Mouse (Mus musculus) heart, postnatal 0 days (tissue): Measurements from ENCODE around the gene Asb15. TPM values are rescaled to one million over a fixed set of nuclear protein-coding genes. Genes with fewer than 3 reads are reported as not detected.

ENCODE experiments used
- ATAC-seq: fragments of 200-750 bp; cut with Nextera tagmentation; 2 replicates; pipeline ENCODE4 v1.8.0; 2017; ENCODE audit warnings: low read depth, moderate number of reproducible peaks, moderate library complexity; ENCODE audit not compliant: insufficient read depth
- DNase-seq: peaks from one replicate; pipeline ENCODE4 v3.0.0-alpha.2; 2016; ENCODE audit warnings: low spot score
- H3K27ac ChIP-seq: fragments of 300-500 bp; sonication (generic); 2 replicates; pipeline ENCODE4 v1.5.1; 2014; ENCODE audit warnings: low read depth, mild to moderate bottlenecking
- H3K27me3 ChIP-seq: fragments of 300-500 bp; sonication (generic); 2 replicates; pipeline ENCODE4 v1.6.1; 2014; ENCODE audit warnings: low read length, mixed read lengths; ENCODE audit not compliant: control insufficient read depth, insufficient read depth
- H3K36me3 ChIP-seq: fragments of 300-500 bp; sonication (generic); replicated peaks from 2 replicates; pipeline ENCODE4 v1.6.1; 2014; ENCODE audit warnings: low read length, mixed read lengths; ENCODE audit not compliant: control insufficient read depth, insufficient read depth
- H3K4me1 ChIP-seq: fragments of 300-500 bp; sonication (generic); 2 replicates; pipeline ENCODE4 v1.6.1; 2014; ENCODE audit warnings: antibody characterized with exemption; ENCODE audit not compliant: control insufficient read depth, insufficient read depth
- H3K4me2 ChIP-seq: fragments of 300-500 bp; sonication (generic); 2 replicates; pipeline ENCODE4 v1.6.1; 2014; ENCODE audit warnings: low read depth, mild to moderate bottlenecking, low read length, moderate library complexity
- H3K4me3 ChIP-seq: fragments of 300-500 bp; sonication (generic); 2 replicates; pipeline ENCODE4 v1.5.1; 2014; ENCODE audit warnings: low read depth, low read length
- H3K9ac ChIP-seq: fragments of 300-500 bp; sonication (generic); replicated peaks from 2 replicates; pipeline ENCODE4 v1.6.1; 2014; ENCODE audit warnings: low read depth, low read length, mixed read lengths
- H3K9me3 ChIP-seq: fragments of 300-500 bp; sonication (generic); replicated peaks from 2 replicates; pipeline ENCODE4 v1.6.1; 2016; ENCODE audit warnings: low read length; ENCODE audit not compliant: control insufficient read depth
- CTCF ChIP-seq: IDR thresholded peaks from 2 replicates; pipeline ENCODE4 v1.5.1; 2016; ENCODE audit warnings: antibody characterized with exemption, control low read depth, low read depth
- EP300 ChIP-seq: IDR thresholded peaks from 2 replicates; pipeline ENCODE4 v1.6.1; 2016; ENCODE audit warnings: antibody characterized with exemption, low read depth
- WGBS: fragments of 180-500 bp; shearing (Covaris S2); extraction: QIAGEN DNeasy Blood & Tissue Kit; methylation state at CpG from one replicate; pipeline ENCODE4 v1.1.7; 2014; 5-methylcytosine and 5-hydroxymethylcytosine counted together
- polyA plus RNA-seq: library from polyadenylated mRNA; unstranded; fragments of >200 nt; fragmentation: Nextera tagmentation; extraction: Ambion mirVana; gene quantifications from 2 replicates; pipeline ENCODE4 v1.2.1, GENCODE M21; 2015
- total RNA-seq: library from RNA; depleted of rRNA; stranded (reverse); fragments of >200 nt; gene quantifications from 2 replicates; pipeline ENCODE4 v1.2.3, GENCODE M21; 2014; ENCODE audit warnings: low replicate concordance

The Asb15 gene
- total and polyA plus RNA-seq, 2 experiments from 2014 or later = 1.5 TPM

- no peak overlapping the region for H3K9ac ChIP-seq
- no peaks in the 10 kb centered on the region for H3K9me3 ChIP-seq
- DNase-seq (no peak), ATAC-seq (no peak)
- no peaks in the 10 kb centered on the region for H3K27me3 ChIP-seq
- no peak overlapping the region for H3K4me3 ChIP-seq
- H3K4me2 ChIP-seq = no peak overlapping the region
- TF ChIP-seq CTCF = no peak
- TF ChIP-seq EP300 = no peak
- H3K27ac ChIP-seq = no peak overlapping the region
- no peaks in the 10 kb centered on the region for H3K36me3 ChIP-seq
- 60% methylated on average over 2 of the region's 2 CpGs for whole genome bisulfite sequencing
- H3K4me1 ChIP-seq = peaks cover 25% of the 10 kb centered on the region
These were observed 21.9 kb downstream of the Asb15 start for GRCm38 (mm10) chr6:24549801-24550200.

DNA sequence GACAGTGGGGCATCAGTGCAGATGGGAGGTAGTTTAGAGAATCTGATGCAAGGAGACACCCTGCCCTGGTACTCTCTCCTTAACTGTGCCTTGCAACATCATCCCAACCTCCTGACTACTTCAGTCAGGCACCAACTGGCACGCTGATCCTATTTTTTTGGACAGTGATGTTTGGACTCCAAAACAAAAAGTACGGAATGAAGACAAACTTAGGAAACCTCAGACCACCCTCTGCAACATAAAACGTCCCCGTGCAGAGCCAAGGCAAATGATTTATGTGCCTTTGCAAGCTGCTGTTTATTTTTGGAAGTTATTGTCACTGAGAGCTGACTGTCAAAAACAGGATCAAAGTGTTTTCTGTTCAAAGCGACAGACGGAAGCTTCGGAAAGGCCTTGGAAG lies 24.1 kb downstream of the Asb15 start:
- Histone ChIP-seq H3K4me3 (no peak overlapping the region), H3K27me3 (no peaks in the 10 kb centered on the region), H3K4me2 (no peak overlapping the region), H3K4me1 (peaks cover 27% of the 10 kb centered on the region; the same call in 1 of the 2 replicates), H3K27ac (no peak overlapping the region), H3K9me3 (no peaks in the 10 kb centered on the region), H3K9ac (no peak overlapping the region), H3K36me3 (no peaks in the 10 kb centered on the region)
- TF ChIP-seq CTCF (no peak), EP300 (no peak)
- ATAC-seq = no peak
- no peak for DNase-seq
- 26% methylated on average over 7 of the region's 7 CpGs for WGBS

DNA sequence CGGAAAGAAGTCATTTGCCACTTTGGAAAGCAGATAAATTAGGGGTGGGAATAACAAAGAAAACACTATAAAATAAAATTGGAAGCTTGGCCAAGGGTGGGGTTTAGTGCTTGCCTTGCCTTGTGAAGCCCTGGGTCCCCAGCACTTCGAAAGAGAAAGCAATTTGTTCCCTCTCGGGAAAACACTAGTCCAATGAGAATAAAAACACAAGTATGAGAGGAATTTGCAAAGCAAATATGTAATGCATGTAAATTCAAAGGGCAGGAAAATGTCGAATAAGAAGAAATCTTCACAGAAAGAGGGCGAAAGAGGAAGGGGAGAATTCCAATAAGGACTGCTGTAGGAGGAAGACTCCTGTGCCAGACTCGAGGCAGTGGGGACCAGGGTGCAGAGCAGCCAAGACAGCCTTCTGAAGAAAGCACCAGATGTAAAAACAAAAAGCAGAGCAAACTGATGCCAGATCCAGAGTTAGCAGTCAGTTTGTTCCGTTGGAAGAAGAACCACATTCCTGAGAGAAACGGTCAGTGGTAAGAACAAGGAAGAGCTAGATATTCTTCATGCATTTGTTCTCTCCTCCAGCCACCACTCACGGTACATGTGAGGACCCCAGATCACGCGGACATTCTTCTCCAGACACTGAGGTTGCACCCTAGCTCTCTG lies 26.6 kb downstream of the Asb15 start:
- Histone ChIP-seq H3K9me3 (no peaks in the 10 kb centered on the region), H3K4me3 (peak overlapping the region; percentile 3; the same call in 1 of the 2 replicates), H3K9ac (no peak overlapping the region), H3K27ac (peak overlapping the region; percentile 36), H3K4me2 (peak overlapping the region; percentile 40), H3K27me3 (no peaks in the 10 kb centered on the region), H3K36me3 (no peaks in the 10 kb centered on the region), H3K4me1 (peaks cover 27% of the 10 kb centered on the region; the same call in 1 of the 2 replicates)
- no peak for TF ChIP-seq CTCF
- TF ChIP-seq EP300 = no peak
- ATAC-seq (no peak; the same call in 1 of the 2 replicates), DNase-seq (no peak)
- 48% methylated on average over 11 of the region's 11 CpGs for WGBS

DNA sequence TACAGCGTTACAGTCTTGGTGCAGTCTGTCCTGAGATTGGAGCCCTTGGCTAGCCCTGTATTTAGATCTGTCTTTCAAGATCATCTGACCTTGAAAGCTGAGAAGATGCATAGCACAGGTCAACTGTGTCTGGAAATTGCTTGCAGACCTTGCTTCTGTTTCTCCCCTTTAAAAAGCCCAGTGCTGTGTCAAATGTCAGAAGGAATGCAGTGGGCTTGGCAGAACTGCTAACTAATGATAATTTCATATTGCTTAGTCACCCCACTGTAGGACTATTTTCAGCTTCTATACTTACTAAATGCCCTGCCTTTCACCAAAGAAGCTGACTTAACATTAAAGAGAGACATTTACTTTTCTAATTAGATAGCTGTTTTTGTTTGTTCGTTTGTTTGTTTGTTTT lies 27.5 kb downstream of the Asb15 start:
- H3K27me3 ChIP-seq = no peaks in the 10 kb centered on the region
- H3K9me3 ChIP-seq = no peaks in the 10 kb centered on the region
- 55% methylated on average over 2 of the region's 2 CpGs for WGBS
- no peak overlapping the region for H3K4me3 ChIP-seq
- H3K4me1 ChIP-seq = peaks cover 27% of the 10 kb centered on the region; the same call in 1 of the 2 replicates
- H3K9ac ChIP-seq = no peak overlapping the region
- TF ChIP-seq CTCF = no peak
- no peak for TF ChIP-seq EP300
- peak; percentile 34 for DNase-seq
- H3K36me3 ChIP-seq = no peaks in the 10 kb centered on the region
- H3K27ac ChIP-seq = peak overlapping the region; percentile 36
- no peak overlapping the region for H3K4me2 ChIP-seq
- ATAC-seq = peak; percentile 62; the same call in 1 of the 2 replicates

GRCm38 (mm10) chr6:24564081-24564480 lies 36.1 kb downstream of the Asb15 start:
- H3K9me3 ChIP-seq = no peaks in the 10 kb centered on the region
- no peak overlapping the region for H3K9ac ChIP-seq
- no peak overlapping the region for H3K4me2 ChIP-seq
- 45% methylated on average over 9 of the region's 9 CpGs for WGBS
- ATAC-seq (no peak), DNase-seq (no peak)
- TF ChIP-seq EP300 = no peak
- no peak for TF ChIP-seq CTCF
- H3K4me3 ChIP-seq = no peak overlapping the region
- no peaks in the 10 kb centered on the region for H3K36me3 ChIP-seq
- H3K27ac ChIP-seq = no peak overlapping the region
- no peaks in the 10 kb centered on the region for H3K27me3 ChIP-seq
- no peaks in the 10 kb centered on the region for H3K4me1 ChIP-seq

DNA sequence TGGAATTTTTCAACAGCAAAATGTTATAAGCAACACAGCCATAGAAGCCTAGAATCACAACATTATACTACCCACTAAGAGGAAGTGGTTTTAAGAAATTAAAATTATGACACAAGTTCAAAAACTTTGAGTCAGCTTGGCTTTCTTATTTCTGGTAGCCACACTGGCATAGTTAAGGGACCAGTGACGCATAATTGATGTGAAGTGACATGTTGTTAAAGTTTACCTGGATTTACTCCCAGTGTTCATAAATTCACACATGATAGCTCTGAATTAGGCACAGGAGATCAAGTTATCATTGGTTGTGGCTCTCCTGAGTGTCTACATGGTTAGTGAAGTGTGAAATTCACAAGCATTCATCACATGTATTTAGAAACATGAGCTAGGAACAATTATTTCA lies 36.9 kb downstream of the Asb15 start:
- Histone ChIP-seq H3K36me3 (no peaks in the 10 kb centered on the region), H3K27ac (no peak overlapping the region), H3K4me3 (no peak overlapping the region), H3K27me3 (no peaks in the 10 kb centered on the region), H3K9ac (no peak overlapping the region), H3K4me1 (no peaks in the 10 kb centered on the region; the same call in 1 of the 2 replicates), H3K9me3 (no peaks in the 10 kb centered on the region), H3K4me2 (no peak overlapping the region)
- 50% methylated on average over 1 of the region's 1 CpGs for WGBS
- DNase-seq = no peak
- TF ChIP-seq EP300 = no peak
- no peak for TF ChIP-seq CTCF
- ATAC-seq = no peak
